Mouse (Mus musculus) liver, adult (tissue): ENCODE measurements around the gene Adcy1.

ENCODE experiments used
- GATA4 ChIP-seq: IDR thresholded peaks from 2 replicates; pipeline ENCODE4 v1.6.1; 2014; ENCODE audit warnings: mild to moderate bottlenecking, low read length; ENCODE audit not compliant: insufficient replicate concordance

The Adcy1 gene

DNA sequence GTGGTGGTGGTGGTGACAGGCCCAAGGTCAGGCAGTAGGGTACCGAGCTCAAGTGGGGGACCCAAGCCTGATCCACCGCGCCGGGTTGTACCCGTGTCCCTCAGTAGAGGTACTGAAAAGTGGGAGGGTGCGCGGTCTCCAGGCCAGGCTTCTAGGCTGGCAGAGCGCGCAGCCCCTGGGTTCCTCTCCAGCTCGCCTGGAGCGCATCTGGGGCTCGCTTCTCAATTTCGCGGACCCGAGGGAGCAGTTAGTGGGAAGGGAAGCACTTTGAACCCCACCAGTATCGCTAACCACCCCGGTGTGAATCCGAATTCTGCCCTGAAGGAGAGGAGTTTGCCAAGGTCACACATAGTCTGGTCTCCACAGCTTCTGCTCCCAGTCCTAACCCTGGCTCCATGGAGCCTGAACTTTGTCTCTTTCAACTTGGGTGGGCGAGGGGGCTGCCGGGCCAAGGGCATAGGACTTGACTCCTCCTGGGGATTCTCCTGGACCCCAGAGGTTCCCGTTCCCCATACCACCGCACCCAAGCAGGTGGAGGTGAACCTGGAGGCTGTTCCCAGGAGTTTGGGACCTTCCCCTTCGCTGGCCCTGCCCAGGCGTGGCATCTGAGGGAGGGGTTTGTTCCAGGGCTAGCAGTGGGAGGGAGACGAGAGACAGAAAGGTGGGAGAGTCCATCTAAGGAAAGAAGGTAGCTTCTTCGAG lies 1.3 kb downstream of the Adcy1 start:
- no peak for TF ChIP-seq GATA4

DNA sequence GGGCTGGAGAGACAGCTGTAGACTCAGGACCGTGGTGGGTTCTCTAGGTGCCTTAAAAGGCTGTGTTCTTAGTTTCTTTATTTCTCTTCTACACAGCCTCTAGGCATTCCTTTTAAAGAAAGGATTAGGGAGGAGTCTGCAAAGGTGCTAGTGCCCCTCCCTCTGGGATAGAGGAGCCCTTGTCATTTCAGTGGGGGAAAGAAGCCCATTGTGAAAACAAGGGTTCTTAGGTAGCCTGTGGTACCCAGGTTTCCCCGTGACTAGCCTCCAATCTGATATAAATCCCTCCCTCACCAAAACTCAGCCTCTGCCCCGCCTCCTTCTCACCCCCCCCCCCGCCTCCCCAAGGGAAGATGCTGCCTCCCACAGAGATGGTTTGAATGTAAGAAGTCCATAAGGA lies 2.1 kb downstream of the Adcy1 start:
- TF ChIP-seq GATA4 = no peak

DNA sequence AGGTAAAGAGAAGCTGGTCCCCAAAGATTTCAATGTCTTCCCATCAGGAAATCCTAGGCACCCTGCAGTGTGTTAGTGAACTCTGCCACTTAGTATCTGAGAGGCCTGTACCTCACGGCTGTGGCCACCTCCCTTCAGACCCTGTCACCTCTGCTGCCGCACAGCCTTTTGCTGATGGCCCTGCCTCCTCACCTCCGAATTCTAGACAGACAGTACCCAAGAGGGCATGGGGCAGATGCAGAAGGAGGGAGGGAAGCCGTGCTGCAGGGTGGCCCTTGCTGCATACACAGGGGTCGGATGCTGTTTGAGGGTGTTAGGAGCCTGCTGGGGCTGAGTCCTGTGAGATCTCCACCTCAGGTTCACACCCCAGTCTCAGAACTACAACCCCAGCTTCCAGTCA lies 2.6 kb downstream of the Adcy1 start:
- TF ChIP-seq GATA4 = no peak

DNA sequence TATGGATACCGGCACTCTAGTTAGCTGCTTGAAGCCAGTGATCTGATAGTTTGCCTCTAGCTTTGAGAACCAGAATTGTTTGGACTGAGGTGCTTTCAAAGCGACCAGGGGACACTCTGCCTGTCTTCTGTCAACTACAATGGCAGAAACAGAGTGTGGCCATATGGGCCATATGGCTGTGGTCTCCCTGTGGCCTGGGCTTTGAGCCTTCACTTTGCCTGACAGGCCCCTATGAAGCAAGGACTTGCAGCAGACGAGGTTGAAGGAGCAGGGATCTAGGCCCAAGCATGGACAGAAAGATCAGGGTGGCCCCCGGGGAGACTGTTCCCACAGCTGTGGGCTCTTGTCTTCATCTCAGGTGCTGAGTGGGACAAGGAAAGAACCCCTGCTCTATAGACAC lies 4.0 kb downstream of the Adcy1 start:
- no peak for TF ChIP-seq GATA4

DNA sequence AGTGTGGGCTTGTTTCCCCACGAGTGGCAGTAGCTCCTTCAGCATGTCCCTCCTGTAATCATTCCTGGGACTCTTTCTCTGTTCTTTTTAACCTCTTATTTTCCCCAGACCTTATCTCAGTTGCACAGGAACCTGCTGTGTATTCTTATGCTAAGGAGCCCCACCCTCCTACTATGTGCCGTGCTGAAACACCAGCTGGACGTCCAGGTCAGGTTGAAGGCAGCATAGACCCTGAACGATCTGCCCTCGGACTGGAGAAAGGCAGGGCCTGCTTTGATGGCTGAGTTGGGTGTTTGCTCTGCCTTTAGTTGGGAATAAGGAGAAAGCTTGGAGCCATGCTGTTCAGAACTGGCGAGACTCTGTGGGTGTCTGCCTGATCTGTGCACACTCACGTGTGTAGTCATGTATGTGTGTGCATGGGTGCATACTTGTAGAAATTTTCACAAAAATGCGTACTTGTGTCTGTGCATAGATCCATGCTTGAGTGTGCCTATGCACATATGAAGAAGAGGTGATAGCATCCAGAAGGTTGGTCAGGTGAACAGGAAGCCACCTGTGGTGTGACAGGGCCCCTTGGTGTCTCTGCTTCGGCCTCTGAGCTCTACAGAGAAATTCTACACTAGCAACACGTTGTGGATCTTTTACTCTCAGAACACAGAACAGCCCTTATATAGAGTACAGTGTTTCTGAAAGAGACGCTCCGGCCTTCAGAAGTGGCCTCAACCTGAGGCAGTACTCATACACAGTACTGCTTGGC lies 5.4 kb downstream of the Adcy1 start:
- TF ChIP-seq GATA4 = no peak

DNA sequence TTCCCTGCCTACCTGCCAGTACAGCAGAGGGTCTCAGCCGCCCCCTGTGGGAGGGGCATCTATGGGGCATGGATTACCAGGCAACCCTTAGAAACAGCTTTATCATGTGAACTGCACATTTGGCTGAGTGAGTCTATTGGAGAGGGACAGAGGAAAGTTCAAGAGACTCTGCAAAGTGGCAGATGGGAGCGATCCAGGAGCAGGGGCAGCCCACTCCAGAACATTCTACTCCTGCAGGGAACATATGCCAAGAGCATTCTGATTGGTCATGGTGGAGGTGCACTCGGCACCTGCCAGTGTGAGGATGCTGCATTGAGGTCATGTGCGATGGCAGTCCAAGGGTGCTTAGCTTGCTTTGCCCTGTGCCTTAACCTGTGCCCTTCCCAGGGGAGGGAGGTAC lies 6.5 kb downstream of the Adcy1 start:
- no peak for TF ChIP-seq GATA4

DNA sequence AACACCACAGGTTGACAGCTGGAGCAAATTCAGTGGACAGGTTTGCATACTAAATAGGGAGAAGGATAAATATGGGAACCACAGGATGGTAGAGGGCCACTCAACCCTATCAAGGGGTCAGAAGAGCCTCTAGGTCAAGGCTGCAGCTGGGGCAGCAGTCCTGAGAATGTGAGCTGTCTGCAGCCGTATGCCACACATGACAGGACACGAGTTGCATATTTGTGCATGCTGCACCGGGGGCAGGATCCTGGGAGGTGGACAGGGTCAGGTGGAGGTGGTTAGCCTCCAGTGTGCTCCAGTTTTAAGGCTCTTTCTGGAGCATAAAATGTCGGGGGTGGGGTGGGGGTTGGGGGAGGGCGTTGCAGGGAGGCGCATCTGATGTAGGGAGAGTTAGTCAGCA lies 8.3 kb downstream of the Adcy1 start:
- no peak for TF ChIP-seq GATA4

DNA sequence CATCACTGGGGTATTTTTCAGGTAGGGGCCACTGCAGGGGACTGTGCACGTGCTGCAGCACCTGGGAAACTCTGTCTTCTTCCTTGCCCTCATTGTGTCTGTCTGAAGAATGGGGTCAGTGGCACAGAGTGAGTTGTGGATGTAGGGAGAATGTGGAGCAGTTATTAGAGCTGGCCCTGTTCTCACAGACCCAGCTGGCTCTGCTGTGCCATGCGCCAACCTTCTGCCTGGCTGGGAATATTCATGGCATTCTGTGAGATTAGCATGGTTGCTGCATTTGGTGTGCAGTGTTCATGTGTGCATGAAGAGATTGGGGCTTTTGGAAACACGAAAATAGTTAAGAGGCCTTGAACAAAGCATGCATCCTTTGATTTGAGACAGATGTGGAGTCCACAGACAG lies 10.3 kb downstream of the Adcy1 start:
- no peak for TF ChIP-seq GATA4

DNA sequence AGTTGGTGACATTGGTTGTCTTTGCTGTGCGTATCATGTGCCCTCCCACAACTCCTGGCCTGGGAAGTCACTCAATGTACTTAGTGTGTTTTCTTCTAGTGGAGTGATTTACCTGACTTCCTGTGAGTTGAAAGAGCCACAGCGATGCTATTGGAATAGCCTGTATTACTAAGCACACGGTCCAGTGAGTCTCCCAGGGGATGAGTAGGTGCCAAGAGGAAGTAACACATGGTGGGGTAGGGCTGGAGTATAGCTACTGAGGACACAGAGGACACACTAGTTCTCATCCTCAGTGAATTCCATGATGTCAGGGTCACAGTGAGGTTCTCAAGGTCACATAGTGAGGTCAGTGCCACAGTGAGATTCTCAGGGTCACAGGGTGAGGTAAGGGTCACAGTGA lies 13.2 kb downstream of the Adcy1 start:
- no peak for TF ChIP-seq GATA4

DNA sequence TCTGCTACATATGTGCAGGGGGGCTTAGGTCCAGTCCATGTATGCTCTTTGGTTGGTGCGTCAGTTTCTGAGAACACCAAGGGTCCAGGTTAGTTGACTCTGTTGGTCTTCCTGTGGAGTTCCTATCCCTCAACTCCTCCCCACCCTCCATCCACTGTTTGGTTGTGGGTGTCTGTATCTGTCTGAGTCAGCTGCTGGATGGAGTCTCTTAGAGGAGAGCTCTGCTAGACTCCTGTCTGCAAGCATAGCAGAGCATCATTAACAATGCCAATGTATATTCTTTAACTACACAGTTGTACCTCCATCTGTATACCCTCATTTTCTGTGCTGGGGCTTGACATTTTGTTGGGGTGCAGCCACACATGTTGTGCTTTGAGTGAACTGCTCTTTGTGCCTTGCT lies 18.6 kb downstream of the Adcy1 start:
- no peak for TF ChIP-seq GATA4

DNA sequence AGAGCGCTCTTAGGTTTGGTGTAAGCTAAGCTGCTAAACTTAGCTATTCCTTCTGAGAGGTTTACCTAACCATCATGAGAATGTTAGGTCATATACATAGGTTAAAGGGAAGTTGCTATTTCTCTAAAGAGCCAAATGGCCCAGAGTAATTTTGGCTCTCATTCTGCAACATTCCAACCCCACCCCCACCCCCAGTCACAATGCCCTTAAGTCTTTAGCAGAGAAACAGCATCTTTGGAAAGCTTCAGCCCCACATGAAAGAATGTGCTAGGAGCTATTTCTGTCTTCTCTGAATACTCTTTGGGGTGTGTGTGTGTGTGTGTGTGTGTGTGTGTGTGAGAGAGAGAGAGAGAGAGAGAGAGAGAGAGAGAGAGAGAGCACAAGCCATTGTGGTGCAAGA lies 20.6 kb downstream of the Adcy1 start:
- TF ChIP-seq GATA4 = no peak

DNA sequence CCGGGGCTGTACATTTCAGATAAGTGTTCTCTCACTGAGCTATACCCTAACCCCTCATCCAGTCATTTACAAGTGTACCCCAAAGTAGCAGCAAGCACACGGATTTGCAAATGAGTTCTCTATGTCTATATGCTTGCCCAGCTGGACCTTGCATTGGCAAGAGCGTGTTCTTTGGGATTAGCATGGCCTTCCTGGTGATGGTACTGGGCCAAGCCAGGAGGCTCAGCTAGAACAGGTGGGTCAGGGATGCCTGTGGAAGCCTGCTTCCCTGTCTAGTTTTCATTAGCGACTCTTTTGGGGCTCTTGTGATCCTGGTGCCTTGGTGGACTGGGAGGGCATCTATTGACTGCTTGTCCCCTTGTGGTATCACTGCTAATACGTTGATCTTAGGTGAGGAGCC lies 21.9 kb downstream of the Adcy1 start:
- TF ChIP-seq GATA4 = no peak

DNA sequence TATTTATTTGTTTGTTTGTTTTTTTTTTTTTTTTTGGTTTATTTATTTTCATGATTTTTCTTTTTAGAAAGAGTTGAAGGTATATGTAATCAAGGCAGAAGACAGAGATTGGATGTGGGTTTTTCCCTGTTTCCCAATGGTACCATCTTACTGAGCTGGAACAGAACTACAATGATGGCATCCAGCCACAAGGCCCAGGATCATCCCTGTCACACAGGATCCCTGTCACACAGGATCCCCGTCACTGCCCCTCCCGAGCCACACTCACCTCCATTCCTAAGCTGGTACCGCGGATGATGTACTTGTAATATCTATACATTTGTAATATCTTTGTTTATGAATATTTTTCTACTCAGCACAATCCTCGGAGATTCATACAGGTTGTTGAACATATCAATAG lies 27.8 kb downstream of the Adcy1 start:
- no peak for TF ChIP-seq GATA4

DNA sequence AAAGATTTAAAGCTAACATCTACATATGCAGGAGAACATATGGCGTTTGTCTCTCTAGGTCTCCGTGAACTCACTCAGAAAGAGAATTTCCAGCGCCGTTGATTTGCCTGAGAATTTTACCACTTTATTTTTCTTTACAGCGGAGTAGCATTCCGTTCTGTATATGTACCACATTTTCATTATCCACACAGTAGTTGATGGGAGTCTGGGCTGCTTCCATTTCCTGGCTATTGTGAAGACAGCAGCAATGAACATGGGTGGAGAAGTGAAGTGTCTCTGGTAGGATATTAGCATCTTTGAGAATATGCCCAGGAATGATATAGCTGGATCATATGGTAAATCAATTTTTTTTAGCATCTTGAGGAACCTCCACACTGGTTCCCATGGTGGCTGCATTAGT lies 31.6 kb downstream of the Adcy1 start:
- TF ChIP-seq GATA4 = no peak

DNA sequence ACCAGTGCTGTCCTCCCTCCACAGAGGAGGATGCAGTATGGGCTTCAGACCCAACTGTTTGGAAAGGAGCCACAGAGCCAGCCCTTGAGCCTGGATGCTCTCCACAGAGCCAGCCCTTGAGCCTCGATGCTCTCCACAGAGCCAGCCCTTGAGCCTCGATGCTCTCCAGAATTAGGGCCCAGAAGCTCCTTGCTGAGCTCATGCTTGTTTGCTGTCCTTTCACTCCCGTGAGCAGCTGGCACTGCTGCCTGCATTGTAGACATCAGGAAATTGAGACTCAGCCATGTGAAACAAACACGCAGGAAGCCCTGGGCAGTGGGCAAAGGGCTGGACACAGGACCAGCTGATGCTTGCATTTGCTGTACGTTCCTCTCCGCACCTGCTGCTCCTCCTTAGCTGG lies 38.4 kb downstream of the Adcy1 start:
- no peak for TF ChIP-seq GATA4

DNA sequence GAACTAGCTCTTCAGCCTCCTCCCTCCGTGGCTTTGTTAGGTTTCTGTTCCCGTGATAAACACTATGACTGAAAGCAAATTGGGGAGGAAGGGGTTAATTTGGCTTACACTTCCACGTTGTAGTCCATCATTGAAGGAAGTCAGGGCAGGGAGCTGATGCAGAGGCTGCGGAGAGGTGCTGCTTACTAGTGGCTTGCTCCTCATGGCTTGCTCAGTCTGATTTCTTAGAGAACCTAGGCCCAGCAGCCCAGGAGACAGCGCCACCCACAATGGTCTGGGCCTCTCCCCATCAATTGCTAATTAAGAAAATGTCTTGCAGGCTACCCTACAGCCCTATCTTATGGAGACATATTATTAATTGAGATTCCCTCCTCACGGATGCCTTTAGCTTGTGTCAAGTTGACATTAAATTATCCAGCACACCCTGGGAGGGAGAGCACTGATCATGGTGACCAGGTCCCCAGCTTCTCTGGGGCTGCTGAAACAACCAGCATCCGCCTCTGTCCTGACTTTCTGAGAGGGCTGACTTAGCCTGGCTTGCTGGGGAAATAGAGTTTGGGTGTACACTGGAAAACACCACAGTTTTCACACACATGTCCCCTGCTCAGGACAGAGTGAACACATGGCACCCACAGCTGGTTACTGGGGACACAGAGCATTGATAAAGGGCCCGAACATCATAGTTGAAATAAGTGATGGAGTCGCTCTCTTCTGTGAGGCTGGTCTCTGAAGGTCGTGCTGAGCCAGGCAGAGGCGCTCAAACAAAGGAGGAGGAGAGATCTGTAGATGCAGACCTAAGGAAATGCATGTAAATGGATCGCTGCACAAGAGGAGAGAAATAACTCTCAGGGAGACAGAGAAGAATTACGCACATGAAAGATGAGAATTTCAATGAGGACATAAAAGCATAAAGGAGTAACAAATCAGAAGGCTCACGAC lies 39.2 kb downstream of the Adcy1 start:
- TF ChIP-seq GATA4 = no peak
